Mouse (Mus musculus) MEL (cell line): ENCODE measurements at regions not wholly inside any gene's neighbourhood (a gene's known extent, or its start where the extent isn't known, plus 50 kb on each side); places are given as distances from the start of the nearest gene placed in this dataset.

Source experiments
- CTCF ChIP-seq, 3 experiments: IDR thresholded peaks in 2 of 3; conservative IDR thresholded peaks in 1 of 3; 2 replicates each; pipeline ENCODE4 v1.5.1; 2011 to 2012; ENCODE audit warnings: low read length in 3 of 3, low read depth in 2 of 3, mild to moderate bottlenecking in 2 of 3, improper control_type of control experiment in 1 of 3, inconsistent platforms in 1 of 3, mixed read lengths in 1 of 3, moderate library complexity in 1 of 3; ENCODE audit not compliant: control insufficient read depth in 1 of 3, insufficient read depth in 1 of 3, poor library complexity in 1 of 3, severe bottlenecking in 1 of 3
- ETS1 ChIP-seq: IDR thresholded peaks from 2 replicates; pipeline ENCODE4 v1.6.1; 2012; ENCODE audit warnings: low read depth, mild to moderate bottlenecking, inconsistent platforms, low read length, improper control_type of control experiment, moderate library complexity
- JUND ChIP-seq: IDR thresholded peaks from 2 replicates; pipeline ENCODE4 v1.6.1; 2011; ENCODE audit warnings: low read depth, mild to moderate bottlenecking, improper control_type of control experiment, low read length
- MXI1 ChIP-seq: IDR thresholded peaks from 2 replicates; pipeline ENCODE4 v1.6.1; 2011; ENCODE audit warnings: mild to moderate bottlenecking, low read depth, low read length, improper control_type of control experiment
- MYC ChIP-seq: IDR thresholded peaks from 2 replicates; pipeline ENCODE4 v1.6.1; 2011; ENCODE audit warnings: low read depth, mild to moderate bottlenecking, low read length, improper control_type of control experiment, moderate library complexity
- POLR2A ChIP-seq, 2 experiments: IDR thresholded peaks; 2 replicates each; pipeline ENCODE4 v1.6.1; 2011 to 2012; ENCODE audit warnings: low read length in 2 of 2, mild to moderate bottlenecking in 2 of 2, control low read depth in 1 of 2, improper control_type of control experiment in 1 of 2, low read depth in 1 of 2, moderate library complexity in 1 of 2; ENCODE audit not compliant: control insufficient read depth in 1 of 2, insufficient read depth in 1 of 2, poor library complexity in 1 of 2
- POLR2AphosphoS2 ChIP-seq: IDR thresholded peaks from 2 replicates; pipeline ENCODE4 v1.6.1; 2011; ENCODE audit warnings: low read length, improper control_type of control experiment
- RAD21 ChIP-seq: IDR thresholded peaks from 2 replicates; pipeline ENCODE4 v1.6.1; 2011; ENCODE audit warnings: mild to moderate bottlenecking, low read depth, low read length, improper control_type of control experiment
- TAL1 ChIP-seq: IDR thresholded peaks from 2 replicates; pipeline ENCODE4 v1.6.1; 2012; ENCODE audit warnings: mild to moderate bottlenecking, inconsistent platforms, low read length, moderate library complexity, mixed read lengths
- USF1 ChIP-seq: IDR thresholded peaks from 2 replicates; pipeline ENCODE4 v1.6.1; 2014; ENCODE audit warnings: low read depth, mild to moderate bottlenecking, inconsistent platforms, low read length, improper control_type of control experiment, moderate library complexity
- ZC3H11A ChIP-seq: IDR thresholded peaks from 2 replicates; pipeline ENCODE4 v1.6.1; 2012; ENCODE audit warnings: low read depth, mild to moderate bottlenecking, inconsistent platforms, low read length, improper control_type of control experiment
- ZNF384 ChIP-seq: IDR thresholded peaks from 2 replicates; pipeline ENCODE4 v1.6.1; 2012; ENCODE audit warnings: low read depth, mild to moderate bottlenecking, inconsistent platforms, low read length, improper control_type of control experiment

- no peak for TF ChIP-seq POLR2A (IDR thresholded peaks at IDR 0.05; ENCODE audit: control insufficient read depth in 1 of 2, insufficient read depth in 1 of 2, low read depth in 1 of 2, low read length in 2 of 2, poor library complexity in 1 of 2)
- no peak for TF ChIP-seq JUND
- no peak for TF ChIP-seq MYC
- TF ChIP-seq CTCF (IDR thresholded peaks at IDR 0.05 in 2 of 3, conservative IDR thresholded peaks at IDR 0.05 in 1 of 3; ENCODE audit: control insufficient read depth in 1 of 3, insufficient read depth in 1 of 3, low read depth in 2 of 3, low read length in 3 of 3, poor library complexity in 1 of 3, severe bottlenecking in 1 of 3), result no peak
- TF ChIP-seq ZC3H11A, result no peak
- no peak for TF ChIP-seq POLR2AphosphoS2
- TF ChIP-seq USF1, result no peak
- no peak for TF ChIP-seq ETS1
- TF ChIP-seq ZNF384, result no peak
- TF ChIP-seq TAL1, result no peak
- TF ChIP-seq MXI1, result no peak
- TF ChIP-seq RAD21, result no peak
These were observed 642.2 kb upstream of the Fam160b2 start for GRCm38 (mm10) chr14:71241655-71242390.
